Mouse (Mus musculus) intestine, postnatal 0 days (tissue): ENCODE measurements around the gene Dcakd. TPM values are rescaled to one million over a fixed set of nuclear protein-coding genes. Genes with fewer than 3 reads are reported as not detected.
A peak's percentile ranks its signal among the peaks of the same experiment; 100 is the strongest.

Experiments used
- ATAC-seq: fragments of 200-750 bp; cut with Nextera tagmentation; 2 replicates; pipeline ENCODE4 v1.8.0; 2017; ENCODE audit warnings: mild to moderate bottlenecking, moderate TSS enrichment, moderate library complexity
- H3K27ac ChIP-seq: fragments of 300-500 bp; sonication (generic); 2 replicates; pipeline ENCODE4 v1.5.1; 2014; ENCODE audit warnings: mild to moderate bottlenecking, low read depth, low read length, moderate library complexity
- H3K27me3 ChIP-seq: fragments of 300-500 bp; sonication (generic); replicated peaks from 2 replicates; pipeline ENCODE4 v1.6.1; 2014; ENCODE audit warnings: low read length, mixed read lengths; ENCODE audit not compliant: control insufficient read depth, insufficient read depth
- H3K36me3 ChIP-seq: fragments of 300-500 bp; sonication (generic); 2 replicates; pipeline ENCODE4 v1.6.1; 2014; ENCODE audit warnings: mild to moderate bottlenecking, moderate library complexity; ENCODE audit not compliant: control insufficient read depth, insufficient read depth
- H3K4me1 ChIP-seq: fragments of 300-500 bp; sonication (generic); replicated peaks from 2 replicates; pipeline ENCODE4 v1.6.1; 2014; ENCODE audit warnings: antibody characterized with exemption, low read length, mixed read lengths; ENCODE audit not compliant: control insufficient read depth, insufficient read depth
- H3K4me2 ChIP-seq: fragments of 300-500 bp; sonication (generic); replicated peaks from 2 replicates; pipeline ENCODE4 v1.6.1; 2014; ENCODE audit warnings: low read depth, mild to moderate bottlenecking, moderate library complexity
- H3K4me3 ChIP-seq: fragments of 300-500 bp; sonication (generic); 2 replicates; pipeline ENCODE4 v1.5.1; 2014; ENCODE audit warnings: low read depth, low read length
- H3K9ac ChIP-seq: fragments of 300-500 bp; sonication (generic); 2 replicates; pipeline ENCODE4 v1.6.1; 2014; ENCODE audit warnings: mild to moderate bottlenecking, low read depth, low read length
- H3K9me3 ChIP-seq: fragments of 300-500 bp; sonication (generic); 2 replicates; pipeline ENCODE4 v1.6.1; 2016; ENCODE audit warnings: mixed run types; ENCODE audit not compliant: control insufficient read depth
- CTCF ChIP-seq: sonication (generic); IDR thresholded peaks from 2 replicates; pipeline ENCODE4 v1.5.1; 2016; ENCODE audit warnings: low read depth, mild to moderate bottlenecking, control low read depth, antibody characterized with exemption, moderate library complexity
- WGBS: fragments of 180-500 bp; shearing (Covaris S2); extraction: QIAGEN DNeasy Blood & Tissue Kit; methylation state at CpG from one replicate; pipeline ENCODE4 v1.1.7; 2014; 5-methylcytosine and 5-hydroxymethylcytosine counted together
- polyA plus RNA-seq: library from polyadenylated mRNA; unstranded; fragments of >200 nt; fragmentation: Nextera tagmentation; extraction: Ambion mirVana; gene quantifications from 2 replicates; pipeline ENCODE4 v1.2.1, GENCODE M21; 2015

Dcakd gene
- polyA plus RNA-seq = 40.4 and 45.9 TPM in 2 replicates

DNA sequence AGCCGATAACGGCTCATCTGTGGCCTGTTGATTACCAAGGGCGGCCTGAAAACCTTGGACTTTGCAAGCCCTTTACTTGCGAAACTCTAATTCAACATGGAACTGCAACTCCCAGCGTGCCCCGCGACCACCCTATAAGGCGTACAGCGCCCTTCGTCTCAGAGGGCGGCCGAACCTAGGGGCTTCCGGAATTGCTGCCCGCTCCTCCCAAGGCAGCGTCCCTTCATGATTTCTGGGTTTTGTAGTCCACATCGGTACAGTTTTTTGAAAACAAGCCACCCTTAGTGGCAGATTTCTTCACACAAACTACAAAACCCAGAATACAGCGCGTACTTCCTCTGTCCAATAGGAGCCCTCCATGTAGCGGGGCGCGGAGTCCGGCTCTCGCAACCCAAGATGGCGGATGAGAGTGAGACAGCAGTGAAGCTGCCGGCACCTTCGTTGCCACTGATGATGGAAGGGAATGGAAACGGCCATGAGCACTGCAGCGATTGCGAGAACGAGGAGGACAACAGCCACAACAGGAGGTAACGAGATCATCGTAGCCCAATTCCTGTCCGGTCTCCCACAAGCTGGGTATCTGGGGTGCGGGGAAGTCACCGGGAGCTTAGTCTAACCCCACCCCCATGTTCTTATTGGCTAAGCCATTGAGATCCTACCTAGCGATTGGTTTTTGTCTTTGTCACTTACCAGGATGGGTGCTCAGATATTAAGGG, at the start of gene Dcakd, which contains the start of gene Nmt1:
Dcakd (minus strand) TSS at position 158 of the 716 bp plus-strand sequence.
Nmt1 (plus strand) TSS at position 15 of the 716 bp plus-strand sequence.
- Histone ChIP-seq H3K27me3 (no peaks in the 10 kb centered on the region), H3K36me3 (no peaks in the 10 kb centered on the region), H3K9me3 (no peaks in the 10 kb centered on the region), H3K4me1 (peaks cover 4% of the 10 kb centered on the region), H3K4me2 (peak within 1 kb of the TSS; percentile 78), H3K9ac (peak within 1 kb of the TSS; percentile 65), H3K27ac (peak within 1 kb of the TSS; percentile 50), H3K4me3 (peak within 1 kb of the TSS; percentile 84)
- ATAC-seq = peak; percentile 98
- WGBS = under 1% methylated on average over 36 of the region's 36 CpGs
- TF ChIP-seq CTCF = no peak

DNA sequence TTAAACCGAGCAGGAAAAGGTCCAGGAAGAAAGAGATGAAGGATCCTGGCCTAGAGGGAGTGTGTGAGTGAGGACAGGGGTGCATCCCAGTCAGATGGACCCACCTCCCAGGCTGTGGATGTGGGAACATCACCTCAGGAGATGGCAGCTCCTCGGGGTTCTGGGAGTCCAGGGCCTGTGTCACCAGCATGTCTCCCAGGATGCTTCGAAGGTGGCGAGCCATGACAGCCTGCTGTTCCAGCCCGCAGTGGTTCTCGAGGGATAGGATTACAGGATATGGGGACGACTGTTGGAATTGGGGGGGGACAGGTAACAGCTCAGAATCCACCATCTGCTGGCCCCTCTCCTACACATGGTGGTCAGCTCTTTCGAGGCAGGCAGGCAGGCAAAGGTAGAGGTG, 48.4 kb upstream of the Dcakd start:
- H3K4me2 ChIP-seq = no peak overlapping the region
- no peak overlapping the region for H3K9ac ChIP-seq
- no peaks in the 10 kb centered on the region for H3K9me3 ChIP-seq
- H3K36me3 ChIP-seq = no peaks in the 10 kb centered on the region
- TF ChIP-seq CTCF = no peak
- H3K27ac ChIP-seq = no peak overlapping the region
- WGBS = 80% methylated on average over 8 of the region's 8 CpGs
- H3K4me3 ChIP-seq = no peak overlapping the region
- no peak for ATAC-seq
- no peaks in the 10 kb centered on the region for H3K4me1 ChIP-seq
- H3K27me3 ChIP-seq = peaks cover 3% of the 10 kb centered on the region; the same call in 1 of the 2 replicates

DNA sequence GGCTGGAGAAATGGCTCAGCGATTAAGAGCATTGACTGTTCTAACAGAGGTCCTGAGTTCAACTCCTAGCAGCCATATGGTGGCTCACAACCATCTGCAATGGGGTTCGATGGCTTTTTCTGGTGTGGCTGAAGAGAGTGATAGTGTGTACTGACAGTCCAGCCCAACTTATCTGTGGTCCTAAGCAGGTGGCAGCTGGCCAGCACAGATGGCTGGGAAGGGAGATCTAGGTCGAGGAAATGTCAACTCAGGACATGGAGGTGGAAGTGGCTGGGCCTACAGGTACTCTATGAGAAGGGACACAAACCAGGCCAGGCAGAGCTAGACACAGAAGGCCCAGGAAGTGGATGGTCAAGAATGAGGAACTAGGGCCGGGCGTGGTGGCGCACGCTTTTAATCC, 47.9 kb upstream of the Dcakd start:
- TF ChIP-seq CTCF = no peak
- no peak for ATAC-seq
- no peaks in the 10 kb centered on the region for H3K4me1 ChIP-seq
- H3K27ac ChIP-seq = no peak overlapping the region
- no peaks in the 10 kb centered on the region for H3K9me3 ChIP-seq
- peaks cover 3% of the 10 kb centered on the region; the same call in 1 of the 2 replicates for H3K27me3 ChIP-seq
- 86% methylated on average over 7 of the region's 7 CpGs for WGBS
- no peak overlapping the region for H3K4me2 ChIP-seq
- peaks cover 1% of the 10 kb centered on the region; the same call in 1 of the 2 replicates for H3K36me3 ChIP-seq
- H3K4me3 ChIP-seq = no peak overlapping the region
- no peak overlapping the region for H3K9ac ChIP-seq

DNA sequence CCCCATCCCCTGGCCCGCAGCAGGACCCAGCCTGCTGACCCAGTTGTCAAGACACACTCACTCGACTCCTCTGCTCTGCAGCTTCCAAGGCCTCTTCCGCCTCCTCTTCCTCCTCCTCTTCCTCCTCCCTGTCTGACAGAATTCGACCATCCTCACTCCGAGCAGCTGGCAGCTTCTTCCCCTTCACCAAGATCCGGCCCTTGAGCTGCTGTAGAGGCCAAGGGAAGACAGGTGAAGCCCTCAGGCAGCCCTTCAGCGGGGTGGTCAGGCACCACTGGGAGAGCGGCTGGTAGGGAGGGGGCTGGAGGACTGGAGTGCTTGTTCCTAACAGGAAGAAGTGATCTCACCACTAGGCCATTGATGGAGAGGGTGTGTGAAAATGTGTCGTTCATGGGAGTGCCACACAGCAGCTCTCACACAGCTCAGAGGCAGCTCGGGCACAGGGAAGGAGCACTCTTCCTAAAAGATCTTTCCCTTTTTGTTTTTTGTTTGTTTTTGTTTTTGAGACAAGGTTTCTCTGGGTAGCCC, 46.7 kb upstream of the Dcakd start:
- no peak for TF ChIP-seq CTCF
- WGBS = 35% methylated on average over 10 of the region's 10 CpGs
- no peaks in the 10 kb centered on the region; the same call in 1 of the 2 replicates for H3K27me3 ChIP-seq

DNA sequence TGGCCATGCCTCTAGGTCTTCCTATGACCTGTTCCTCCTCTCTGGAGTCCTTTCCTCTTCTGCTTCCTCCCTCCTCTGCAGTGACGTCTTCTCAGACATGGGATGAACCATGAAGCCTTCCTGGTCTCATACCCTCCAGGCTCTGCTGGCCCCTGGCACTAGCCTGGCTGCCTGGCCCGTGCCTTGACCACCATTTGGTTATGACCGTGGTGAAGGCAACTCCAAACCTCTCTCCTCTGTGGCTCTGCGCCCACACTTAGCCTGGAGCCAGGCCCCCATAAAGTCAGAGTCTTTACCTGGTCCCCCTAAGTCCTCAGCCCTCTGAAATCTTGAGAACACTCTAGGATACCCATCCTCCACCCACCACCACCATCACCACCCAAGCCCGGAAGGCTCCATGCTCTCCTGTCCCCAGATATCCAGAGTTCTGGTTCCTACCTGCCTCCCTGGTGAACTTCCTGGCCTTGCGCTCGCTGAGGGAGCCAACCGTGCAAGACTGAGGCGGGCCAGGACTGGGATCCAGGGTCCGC, 46.1 kb upstream of the Dcakd start:
- H3K27me3 ChIP-seq = no peaks in the 10 kb centered on the region
- no peak overlapping the region for H3K4me3 ChIP-seq
- H3K36me3 ChIP-seq = peaks cover 17% of the 10 kb centered on the region
- no peaks in the 10 kb centered on the region for H3K4me1 ChIP-seq
- H3K9me3 ChIP-seq = no peaks in the 10 kb centered on the region
- TF ChIP-seq CTCF = no peak
- ATAC-seq = no peak
- no peak overlapping the region for H3K9ac ChIP-seq
- WGBS = 70% methylated on average over 10 of the region's 10 CpGs
- H3K27ac ChIP-seq = no peak overlapping the region
- H3K4me2 ChIP-seq = no peak overlapping the region

More for the DNA sequence above, 46.7 kb upstream of the Dcakd start:
- ATAC-seq = no peak
- Histone ChIP-seq H3K36me3 (peaks cover 10% of the 10 kb centered on the region), H3K4me1 (no peaks in the 10 kb centered on the region), H3K4me2 (no peak overlapping the region), H3K4me3 (no peak overlapping the region), H3K9ac (no peak overlapping the region), H3K9me3 (no peaks in the 10 kb centered on the region), H3K27ac (no peak overlapping the region)

DNA sequence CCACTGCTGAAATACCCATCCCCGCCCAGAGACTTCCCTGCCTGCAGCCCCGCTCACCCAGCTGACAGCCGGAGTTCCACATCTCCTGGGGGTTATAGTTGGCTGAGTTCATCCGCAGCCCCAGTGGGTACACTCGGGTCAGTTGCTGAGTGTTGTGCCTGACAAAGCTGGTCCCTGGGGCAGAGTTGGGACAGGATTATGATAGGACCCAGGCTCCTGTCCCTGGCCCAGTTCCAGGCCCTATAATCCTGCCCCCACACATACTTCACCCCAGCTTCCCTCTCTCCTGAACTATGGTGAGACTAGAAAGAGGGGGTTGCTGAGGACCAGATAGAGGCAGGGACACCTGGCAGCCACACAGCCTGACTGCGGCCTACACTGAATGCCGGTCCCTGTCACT, 45.5 kb upstream of the Dcakd start:
- ATAC-seq = no peak
- no peaks in the 10 kb centered on the region for H3K9me3 ChIP-seq
- H3K9ac ChIP-seq = no peak overlapping the region
- H3K4me2 ChIP-seq = no peak overlapping the region
- no peak overlapping the region for H3K27ac ChIP-seq
- H3K4me3 ChIP-seq = no peak overlapping the region
- no peaks in the 10 kb centered on the region for H3K4me1 ChIP-seq
- TF ChIP-seq CTCF = no peak
- 84% methylated on average over 7 of the region's 7 CpGs for WGBS
- H3K27me3 ChIP-seq = no peaks in the 10 kb centered on the region
- H3K36me3 ChIP-seq = peaks cover 22% of the 10 kb centered on the region
